Mouse (Mus musculus) thymus, postnatal 10 days (tissue): Measurements from ENCODE around the gene Fam160a1.

ENCODE experiments used
- DNase-seq, 2 experiments: peaks; one replicate each; pipeline ENCODE4 v3.0.0; 2021; ENCODE audit warnings: low spot score in 2 of 2

The Fam160a1 gene

DNA sequence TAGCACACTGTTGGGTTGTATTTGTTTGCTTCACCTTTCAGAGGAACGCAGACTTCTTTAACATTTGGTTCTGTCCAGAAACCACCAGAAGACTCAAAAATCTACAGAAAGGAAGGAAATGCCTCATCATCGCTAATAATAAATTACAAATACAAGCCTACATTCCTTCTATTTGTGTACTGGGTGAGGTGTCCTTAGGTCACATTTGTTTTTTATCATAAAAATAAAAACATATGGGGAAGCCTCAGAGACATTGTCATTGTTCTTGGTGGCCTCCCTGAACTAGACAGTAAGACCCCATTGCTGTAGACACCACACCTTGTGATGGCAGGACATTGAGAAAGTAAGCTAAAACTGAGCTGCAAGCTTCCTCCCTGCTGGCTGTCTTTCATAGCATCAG, at the start of gene Fam160a1:
Gene Fam160a1 (minus strand): TSS at position 101 of the 400 bp plus-strand sequence.
- no peak for DNase-seq

DNA sequence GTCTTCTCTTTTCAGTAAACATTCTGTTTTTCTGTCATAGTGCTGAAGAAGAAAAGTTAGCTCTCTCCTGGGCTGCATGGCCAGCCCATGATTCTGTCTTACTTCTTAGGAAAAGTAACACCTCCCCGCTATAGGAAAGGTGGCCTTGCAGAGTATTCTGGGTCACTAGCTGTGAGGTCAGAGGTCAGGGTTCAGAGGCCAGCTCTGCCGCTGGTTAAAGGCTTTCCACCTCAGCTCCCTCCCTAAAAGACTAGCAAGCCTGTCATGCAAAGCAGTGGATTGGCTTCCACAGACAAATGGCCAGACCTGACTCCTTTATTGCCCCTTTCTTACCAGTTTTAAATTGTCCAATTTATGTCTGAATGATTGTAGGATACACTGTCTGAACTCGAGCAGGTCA, 46.9 kb upstream of the Fam160a1 start:
- DNase-seq, result no peak

DNA sequence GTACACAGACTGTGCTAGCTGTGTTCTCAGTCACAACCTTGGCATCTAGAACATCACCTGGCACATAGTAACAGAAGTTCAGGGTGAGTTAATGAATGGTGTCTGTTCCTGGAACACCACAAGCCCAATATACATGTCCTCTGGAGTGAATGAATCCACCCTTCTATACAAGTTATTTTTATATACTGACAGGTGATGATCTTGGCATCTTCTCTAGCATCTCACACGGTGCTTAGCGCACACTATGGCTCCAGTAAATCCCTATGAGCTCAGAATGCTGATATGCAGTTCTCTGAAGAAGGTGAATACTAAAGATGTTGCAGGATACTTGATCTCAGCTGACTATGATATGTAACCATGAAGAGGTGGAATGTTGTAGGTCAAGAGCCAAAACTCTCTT, 45.8 kb upstream of the Fam160a1 start:
- DNase-seq, result no peak

DNA sequence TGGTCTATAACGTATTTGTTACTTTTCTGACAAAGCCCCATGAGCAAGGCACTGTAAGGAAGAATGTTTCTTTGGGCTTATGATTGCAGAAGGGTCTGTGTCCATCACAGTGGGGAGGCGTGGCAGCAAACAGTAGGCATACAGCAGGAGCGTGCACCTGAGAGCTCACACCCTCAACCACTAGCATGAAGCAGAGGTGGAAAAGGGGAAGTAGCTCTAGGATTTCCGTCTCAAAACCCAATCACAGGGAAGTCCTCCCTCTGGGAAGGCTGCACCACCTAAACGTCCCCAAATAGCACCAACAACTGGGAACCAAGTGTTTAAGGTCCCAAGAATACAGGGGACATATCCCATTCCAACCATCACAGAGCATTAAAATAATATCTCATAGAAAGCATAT, 43.9 kb upstream of the Fam160a1 start:
- no peak for DNase-seq

DNA sequence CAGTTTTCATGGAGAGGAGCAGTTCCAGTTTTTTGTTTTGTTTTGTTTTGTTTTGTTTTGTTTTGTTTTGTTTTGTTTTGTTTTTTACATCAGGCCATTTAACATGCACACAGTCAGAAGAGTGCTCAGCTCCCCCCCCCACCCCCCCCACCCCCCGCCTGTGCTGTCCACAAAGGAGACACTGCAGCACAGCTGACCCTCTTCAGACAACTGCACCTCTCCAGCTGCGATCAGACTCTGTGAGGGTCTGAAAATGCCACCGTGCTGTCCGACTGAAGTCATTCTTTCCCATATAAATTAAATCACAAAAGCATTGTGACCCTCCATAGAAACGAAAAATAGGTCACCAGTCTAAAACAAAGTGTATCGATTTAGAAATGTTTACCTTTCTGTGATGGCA, 42.2 kb upstream of the Fam160a1 start:
- DNase-seq, result no peak

DNA sequence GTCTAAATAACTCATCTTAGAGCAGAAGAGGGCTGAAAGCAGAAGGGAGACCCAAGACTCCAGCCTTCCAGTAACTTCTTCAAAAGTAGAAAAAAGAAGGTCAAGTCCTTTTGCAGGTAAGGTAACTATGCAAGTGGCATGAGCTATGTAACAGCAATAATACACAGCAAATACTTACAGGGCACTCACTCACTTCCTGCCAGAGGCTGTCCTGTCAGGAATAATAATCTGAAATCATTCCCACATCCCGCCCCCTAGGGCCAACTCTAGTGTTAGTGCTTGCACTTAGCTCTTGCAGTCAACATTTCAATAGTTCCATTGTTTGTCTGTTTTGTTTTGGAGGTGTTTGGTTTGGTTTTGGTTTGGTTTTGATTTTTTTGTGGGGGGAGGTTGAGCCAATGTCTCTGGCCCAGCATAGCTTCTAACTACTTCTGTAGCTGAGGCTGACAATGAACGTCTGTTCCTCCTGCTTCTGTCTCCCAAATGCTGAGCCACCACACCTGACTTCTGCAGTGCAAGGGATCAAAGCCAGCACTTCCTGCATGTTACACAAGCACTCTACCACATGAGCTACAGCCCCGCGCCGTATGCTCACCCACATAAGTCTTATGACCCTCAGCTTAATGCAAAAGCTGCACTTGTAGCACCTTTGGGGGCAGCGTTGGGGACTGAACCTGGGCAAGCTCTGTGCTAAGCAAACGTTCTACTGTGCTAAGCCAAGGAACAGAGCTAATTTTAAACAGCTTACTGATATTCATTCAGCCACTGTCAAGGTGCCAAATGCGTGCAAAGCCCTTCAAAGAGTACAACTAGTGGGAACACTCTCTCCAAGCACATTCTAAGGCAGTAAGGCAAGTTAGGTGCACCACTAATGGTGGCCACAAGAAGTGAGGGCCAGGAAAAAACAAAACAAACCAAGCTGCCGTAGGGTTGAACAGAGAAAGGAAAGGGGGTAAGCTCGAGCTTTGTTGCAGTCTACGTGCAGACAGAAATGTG, 41.3 kb upstream of the Fam160a1 start:
- DNase-seq, result no peak

DNA sequence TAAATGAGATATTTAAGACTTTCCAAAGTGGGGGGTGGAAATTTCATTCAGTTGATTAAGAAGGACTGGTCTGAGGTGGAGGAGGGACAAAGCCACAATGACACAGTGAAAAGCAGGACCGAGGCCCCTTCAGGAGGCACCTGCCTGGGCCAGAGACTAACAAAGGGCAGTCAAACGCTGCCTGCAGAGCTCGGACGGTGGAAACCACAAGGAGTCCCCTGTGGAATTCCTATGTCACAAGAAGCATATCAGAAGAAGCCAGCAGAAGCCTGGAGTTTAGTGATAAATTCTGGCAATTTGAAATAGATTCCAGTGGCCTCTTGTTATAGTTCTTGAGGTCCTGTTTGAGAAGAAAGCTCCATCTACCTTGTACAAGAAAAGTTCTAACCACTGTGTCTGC, 40.0 kb upstream of the Fam160a1 start:
- DNase-seq, result no peak

DNA sequence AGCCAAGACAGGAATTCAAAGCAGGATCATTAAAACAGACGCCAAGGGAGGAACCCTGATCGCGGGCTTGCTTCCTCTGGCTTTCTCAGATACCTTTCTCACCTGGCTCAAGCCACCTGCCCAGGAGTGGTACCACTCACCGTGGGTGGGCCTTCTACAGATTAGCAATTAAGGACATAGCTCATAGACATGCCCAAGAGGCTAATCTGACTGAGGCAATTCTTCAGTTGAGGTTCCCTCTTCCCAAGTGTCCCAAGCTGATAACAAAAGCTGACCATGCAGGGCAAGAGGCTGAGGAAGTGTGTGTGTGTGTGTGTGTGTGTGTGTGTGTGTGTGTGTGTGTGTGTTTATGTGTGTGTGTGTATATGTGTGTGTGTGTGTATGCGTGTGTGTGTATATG, 38.9 kb upstream of the Fam160a1 start:
- no peak for DNase-seq

DNA sequence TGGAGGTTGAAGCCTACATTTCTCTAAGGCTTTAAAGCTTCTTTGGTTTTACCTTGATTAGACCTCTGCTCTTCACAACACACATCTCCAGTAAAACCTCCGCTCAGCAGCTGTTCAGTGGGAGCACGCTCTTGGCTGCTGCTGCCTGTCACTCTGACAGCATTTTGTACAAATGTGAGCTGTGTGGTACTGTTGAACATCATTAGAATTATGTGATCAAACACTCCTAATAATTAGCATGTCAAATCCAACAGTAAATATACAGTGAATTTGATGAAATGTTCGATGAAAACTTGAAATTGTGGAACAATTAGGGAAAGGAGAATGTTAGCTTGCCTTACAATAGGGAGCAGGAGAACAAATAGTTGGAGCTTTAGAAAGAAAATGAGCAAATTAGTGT, 38.0 kb upstream of the Fam160a1 start:
- no peak for DNase-seq

DNA sequence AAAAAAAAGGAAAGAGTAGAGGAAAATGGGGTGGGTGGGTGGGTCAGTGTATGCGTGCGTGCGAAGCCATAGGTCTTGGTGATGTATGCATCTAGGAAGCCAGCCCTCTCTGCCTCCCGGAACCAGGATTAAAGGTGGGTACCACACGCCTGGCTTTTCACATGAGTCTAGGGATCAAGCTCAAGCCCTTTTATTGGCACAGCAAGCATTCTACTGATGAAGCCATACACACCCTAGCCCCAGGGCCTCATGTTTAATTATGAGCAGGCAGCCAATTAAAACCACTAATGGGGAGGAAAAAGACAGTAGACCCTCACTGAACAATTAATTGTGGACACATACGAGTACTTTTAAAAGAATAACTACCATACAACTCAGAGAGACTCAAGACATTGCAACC, 37.1 kb upstream of the Fam160a1 start:
- DNase-seq, result no peak

DNA sequence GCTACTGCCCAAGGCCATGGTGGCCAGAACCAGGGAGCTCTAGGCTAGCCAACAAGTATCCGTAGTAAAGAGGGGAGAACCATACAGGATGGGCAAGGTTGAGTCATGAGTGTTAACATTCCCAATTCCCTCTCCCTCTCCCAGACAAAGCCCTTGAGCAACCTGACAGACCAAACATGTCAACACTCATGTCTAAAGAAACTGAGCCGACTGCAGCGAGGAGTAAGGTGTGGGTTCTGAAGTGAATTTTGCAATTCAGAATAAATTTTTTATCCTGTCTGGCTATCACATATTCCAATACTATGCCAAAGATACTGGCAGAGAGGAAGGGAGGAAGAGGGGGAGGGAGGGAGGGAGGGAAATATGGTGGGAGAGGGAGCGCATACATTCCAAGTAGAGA, 36.6 kb upstream of the Fam160a1 start:
- no peak for DNase-seq

DNA sequence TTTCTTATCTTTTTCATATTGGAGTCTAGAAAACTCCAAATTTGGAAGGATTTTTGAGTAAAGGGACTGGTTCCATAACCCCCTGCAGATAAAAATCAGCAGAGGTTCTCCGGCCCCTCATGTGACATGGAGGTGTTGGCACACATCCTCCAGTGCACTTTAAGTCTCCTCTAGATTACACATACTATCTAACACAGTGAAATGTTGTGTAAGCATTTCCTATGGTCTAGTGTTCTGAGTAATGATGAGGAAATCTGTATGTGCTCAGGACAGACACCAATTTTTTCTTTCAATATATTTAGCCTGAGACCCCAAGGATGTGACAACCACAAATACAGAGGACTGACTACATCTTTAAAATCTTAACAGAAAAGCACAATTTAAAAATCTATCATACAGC, 33.0 kb upstream of the Fam160a1 start:
- DNase-seq, result no peak

DNA sequence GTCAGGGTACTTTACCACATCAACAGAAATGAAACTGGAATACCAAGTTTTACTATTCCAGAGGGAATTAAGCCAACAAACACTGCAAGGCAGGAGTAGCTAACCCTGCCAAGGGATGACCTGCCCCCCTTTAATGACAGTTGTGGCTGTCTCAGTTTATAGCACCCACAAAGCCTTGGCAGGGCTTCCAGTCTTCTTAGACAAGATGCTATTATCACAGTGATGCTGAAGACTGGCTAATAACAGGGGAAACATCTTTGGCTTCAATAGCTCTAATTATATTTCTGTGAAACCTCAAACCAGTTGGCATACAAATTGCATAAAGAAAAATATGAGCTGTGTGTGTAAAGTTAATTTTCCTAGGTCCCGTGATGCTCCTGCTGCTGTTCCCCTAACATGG, 29.2 kb upstream of the Fam160a1 start:
- no peak for DNase-seq

DNA sequence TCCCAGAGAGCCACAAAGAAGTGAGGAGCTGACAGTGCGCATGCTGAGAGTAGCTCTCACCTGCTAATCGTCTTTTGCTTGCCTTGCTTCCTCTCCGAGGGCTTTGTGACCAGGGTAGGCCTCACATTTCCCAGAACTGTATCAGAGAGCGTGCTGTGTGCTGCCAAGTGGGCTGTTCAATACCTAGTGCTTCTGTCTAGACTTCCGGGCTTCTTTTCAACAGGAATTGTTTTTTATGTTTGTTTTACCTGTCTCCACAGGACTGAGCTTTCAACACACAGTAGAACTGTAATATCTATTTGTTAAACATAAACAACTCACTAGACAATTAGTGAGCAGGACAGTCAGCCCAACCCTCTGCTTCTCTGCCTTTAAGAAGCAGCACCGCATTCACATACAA, 28.2 kb upstream of the Fam160a1 start:
- no peak for DNase-seq

DNA sequence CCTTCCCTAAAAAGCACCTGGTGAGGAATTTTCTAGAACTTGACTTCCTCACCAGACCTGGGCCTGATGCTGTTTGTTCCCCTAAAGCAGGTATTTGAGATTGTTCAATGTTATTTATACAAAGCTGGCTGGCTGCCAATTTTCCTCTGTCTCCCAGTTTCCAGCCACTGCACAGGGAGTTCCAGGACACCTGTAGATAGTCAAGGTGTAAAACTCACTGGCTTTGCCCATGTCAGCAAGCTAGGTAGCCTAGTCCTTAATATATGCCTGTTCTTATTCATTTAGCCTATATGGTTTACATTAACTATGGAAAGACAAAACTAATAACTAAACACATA, 25.8 kb upstream of the Fam160a1 start:
- no peak for DNase-seq

DNA sequence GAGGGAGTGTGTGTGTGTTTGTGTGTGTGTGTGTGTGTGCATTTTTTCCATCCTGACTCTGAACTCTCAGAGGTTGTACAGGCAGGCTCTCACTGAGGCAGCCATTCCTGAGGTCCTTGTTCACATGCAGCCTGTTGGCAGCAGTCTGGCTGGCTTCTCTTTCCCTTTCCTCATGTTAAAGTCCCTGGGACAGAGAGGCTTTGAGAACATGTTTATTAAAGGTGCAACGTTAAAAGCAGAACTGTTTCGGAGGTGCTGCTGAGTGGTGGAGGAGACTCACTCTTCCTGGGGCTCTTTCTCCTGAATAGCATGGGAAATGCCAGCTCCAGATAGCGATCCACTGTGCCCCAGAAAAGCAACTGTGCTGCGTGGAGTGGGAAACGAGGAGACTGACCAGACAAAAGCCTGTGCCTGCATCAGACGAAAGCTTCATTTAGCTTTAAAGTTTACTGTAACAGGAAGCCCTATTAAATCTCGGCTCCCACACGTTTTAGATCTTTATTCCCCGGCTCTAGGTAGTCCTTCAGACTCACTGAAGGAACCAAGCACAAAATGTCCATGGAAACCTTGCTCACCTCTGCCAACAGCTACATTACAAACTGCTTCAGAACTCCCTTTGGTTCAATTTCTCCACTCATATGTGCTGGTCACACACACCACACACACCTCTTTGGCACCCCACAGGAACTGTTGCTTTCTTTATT, 25.2 kb upstream of the Fam160a1 start:
- DNase-seq, result no peak

DNA sequence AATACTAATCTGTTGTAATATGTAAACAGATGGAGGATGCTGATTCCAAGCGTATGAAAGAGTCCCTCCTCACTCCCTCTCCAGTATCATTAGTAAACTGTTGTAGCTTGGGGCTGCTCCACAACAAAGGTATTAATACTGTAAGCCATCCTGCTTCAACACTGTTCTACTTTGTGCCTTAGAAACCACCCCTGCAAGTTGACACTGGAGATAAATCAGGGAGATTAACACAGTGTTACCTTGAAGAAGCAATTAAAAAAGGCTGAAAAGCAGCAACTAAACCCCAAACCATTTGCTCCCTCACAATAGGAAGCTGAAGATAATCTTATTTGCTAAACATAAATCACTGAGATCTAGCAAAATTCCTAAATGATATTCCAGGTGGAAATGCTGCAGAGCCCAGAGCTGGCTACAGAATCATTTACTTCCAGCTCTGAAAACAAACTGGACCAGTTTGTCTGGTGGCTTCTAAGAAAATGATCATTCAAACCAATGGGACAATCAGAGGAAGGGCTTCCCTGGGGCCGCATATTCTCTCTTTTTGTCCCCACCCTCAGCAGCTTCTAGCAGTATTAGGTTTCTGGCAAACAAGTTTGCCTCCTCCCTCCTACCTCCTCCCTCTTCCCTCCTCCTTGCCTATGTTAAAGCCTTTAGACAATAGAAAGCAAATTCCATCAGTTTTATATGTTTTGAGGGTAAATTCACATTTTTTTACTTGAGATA, 24.5 kb upstream of the Fam160a1 start:
- DNase-seq, result no peak

DNA sequence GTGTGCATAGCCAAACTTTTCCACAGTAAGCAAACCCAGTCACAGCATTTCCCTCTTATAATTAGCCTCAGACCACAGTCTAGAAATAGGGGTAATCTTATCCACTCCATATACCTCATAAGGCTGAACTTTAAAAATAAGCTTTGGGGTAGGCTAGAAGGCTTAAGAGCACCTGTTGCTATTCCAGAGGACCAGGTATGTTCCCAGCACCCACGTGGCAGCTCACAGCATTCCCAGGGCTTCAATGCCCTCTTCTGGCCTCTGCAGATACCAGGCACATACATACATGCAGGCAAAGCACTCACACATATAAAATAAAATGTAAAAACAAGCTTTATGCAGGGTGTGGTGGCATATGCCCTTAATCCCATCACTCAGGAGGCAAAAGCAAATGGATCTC, 16.5 kb upstream of the Fam160a1 start:
- DNase-seq, result no peak

DNA sequence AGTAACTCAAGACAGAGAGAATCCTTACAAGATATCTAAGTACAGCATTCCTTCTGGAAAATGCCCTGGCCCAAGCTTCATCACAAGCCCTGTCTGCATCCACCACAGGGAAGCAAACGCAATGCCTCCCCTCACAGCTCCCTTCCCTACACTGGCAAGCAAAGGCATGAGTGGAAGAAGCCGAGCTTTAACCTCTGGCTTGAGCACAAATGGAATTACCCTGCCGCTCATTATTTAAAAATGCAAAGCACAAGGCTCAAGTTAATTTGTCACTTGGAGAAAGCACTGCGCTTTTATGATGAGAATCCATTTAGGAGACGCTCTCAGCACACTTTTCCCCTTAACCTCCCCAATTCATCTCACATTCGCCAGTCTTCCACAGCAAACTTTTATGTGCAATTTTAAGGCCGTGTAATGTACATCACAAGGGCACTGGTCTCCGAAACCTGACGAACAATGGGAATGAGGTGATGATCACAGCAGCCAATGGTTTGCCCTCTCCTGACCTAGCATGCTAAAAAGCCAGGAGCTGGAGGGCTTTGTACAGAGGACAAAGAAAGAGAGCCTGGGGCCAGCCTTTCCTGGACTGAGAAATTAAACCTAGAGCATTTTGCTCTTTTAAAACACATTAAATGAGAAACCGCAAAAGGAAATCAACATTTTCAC, 15.5 kb upstream of the Fam160a1 start:
- DNase-seq, result no peak

DNA sequence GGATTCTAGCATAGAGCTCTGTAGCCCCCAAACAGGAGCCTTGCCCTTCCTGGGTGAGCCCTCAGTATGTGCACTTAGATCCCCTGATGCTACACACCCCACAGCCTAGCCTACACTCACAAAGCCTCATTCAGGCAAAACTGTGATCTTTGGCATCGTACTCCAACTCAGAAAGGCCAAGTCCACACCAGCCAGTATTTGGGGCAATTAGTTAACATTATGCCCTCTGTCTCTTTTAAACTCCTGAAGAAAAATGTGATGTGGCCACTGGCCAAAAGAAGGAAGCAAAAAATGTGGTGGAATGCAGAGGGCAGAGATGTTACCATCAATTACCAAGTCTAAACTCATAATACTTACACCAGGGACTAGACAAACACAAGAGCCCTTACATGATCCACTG, 14.7 kb upstream of the Fam160a1 start:
- DNase-seq, result no peak

DNA sequence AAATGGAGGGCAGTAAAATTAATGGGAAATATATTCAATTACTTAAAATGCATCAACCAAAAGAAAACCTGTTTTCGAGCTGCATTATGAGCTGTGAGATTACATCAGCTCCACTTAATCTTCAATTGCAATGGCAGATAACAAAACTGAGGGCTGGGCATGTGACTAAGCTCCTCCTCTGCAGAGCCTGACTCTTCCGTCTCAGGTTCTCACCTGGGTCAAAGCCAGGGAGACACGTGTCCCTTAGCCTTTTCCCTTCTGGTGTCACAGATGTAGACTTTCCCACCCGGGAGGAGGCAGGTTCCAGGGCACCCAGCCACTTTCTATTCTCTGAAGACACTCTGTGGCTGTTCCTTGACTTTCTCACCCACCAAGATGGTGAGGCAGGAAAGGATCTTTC, 12.0 kb upstream of the Fam160a1 start:
- DNase-seq, result no peak

DNA sequence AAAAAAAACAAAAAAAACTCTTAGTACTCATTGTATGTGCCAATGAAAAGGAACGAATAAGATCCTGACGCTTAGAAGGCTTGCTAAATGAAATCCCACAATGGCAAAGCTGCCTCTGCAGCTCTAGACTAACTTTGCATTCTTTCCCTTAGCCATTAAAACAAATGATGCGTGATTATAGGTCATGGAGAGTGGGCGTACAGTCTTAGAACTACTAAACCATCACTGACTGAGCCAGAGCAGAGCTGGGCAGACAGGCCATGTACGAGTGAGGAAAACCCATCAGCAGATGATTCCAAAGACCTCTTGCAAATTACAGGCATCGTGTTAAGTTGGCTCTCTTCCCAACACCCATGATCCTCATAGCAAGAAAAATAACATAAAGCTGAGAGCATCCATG, 10.7 kb upstream of the Fam160a1 start:
- no peak for DNase-seq
